Comparison of ENCODE assay signal across 23 mouse cellular contexts in the genomic region with DNA sequence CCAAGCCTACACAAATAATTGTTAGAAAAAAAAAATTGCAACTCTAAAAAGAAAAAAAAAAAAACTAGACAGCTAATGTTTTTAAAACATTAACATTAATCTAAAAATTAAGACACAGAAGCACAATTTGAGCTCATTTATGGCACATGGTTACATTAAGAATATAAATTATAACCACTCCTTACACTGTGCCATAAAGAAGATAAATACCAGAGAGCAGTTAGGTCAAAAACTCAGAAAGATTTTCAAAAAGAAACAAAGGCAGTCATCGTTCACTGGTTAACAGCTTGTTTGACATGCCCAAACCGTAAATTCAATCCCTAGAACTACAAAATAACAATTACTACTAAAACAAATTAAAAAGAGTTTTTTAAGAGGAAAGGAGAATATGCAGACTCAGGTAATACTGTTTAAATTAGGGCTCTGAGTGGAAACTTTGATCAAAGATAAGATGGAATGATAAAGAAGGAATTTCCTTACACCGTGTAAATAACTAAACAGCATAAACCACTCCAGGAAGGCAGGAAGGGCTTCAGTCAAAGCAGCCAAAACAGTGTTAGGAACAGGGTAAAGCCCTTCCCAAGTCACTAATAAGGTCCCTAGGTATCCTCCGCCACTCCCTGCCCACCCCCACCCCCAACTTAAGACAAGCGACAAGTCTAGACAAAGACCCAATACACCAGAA.
"Had no signal": no experiment of that assay in that cellular context is flagged by ENCODE, and none has a peak within 500 bp of the region (broad histone marks: within the 10 kb centered on the region; RNA-seq: fewer than 3 reads in every experiment).

No protein-coding gene starts in this region.

- H3K9ac ChIP-seq: forebrain, postnatal 0 days; heart, embryonic 13.5 days; heart, embryonic 15.5 days; hindbrain, embryonic 13.5 days; hindbrain, embryonic 15.5 days; limb, embryonic 13.5 days; limb, embryonic 15.5 days; liver, embryonic 12.5 days; liver, embryonic 14.5 days had no signal

- H3K9me3 ChIP-seq: heart, embryonic 13.5 days; heart, embryonic 15.5 days; hindbrain, embryonic 13.5 days; hindbrain, embryonic 15.5 days; limb, embryonic 13.5 days; limb, embryonic 15.5 days had no signal

- H3K27me3 ChIP-seq: heart, embryonic 13.5 days; heart, embryonic 15.5 days; hindbrain, embryonic 13.5 days; hindbrain, embryonic 15.5 days; limb, embryonic 13.5 days; limb, embryonic 15.5 days; liver, embryonic 12.5 days had no signal

- H3K4me1 ChIP-seq: hindbrain, embryonic 13.5 days; liver, embryonic 12.5 days had no signal

- DNase-seq: forebrain, postnatal 0 days; gastrocnemius, postnatal 14 days; gastrocnemius, postnatal 36 days; heart, adult 2 months; heart, postnatal 14 days; heart, postnatal 36 days; kidney, adult 11 months; kidney, adult 9 months; kidney, postnatal 25 days; layer of hippocampus, adult 9-11 months; layer of hippocampus, postnatal 36 days had no signal

- H3K36me3 ChIP-seq: heart, embryonic 15.5 days; hindbrain, embryonic 13.5 days; hindbrain, embryonic 15.5 days; limb, embryonic 13.5 days; limb, embryonic 15.5 days; liver, embryonic 12.5 days had no signal

- H3K4me3 ChIP-seq: heart, adult 2 months; heart, embryonic 13.5 days; heart, embryonic 15.5 days; hindbrain, embryonic 13.5 days; hindbrain, embryonic 15.5 days; left cerebral cortex, adult 2 months; limb, embryonic 13.5 days; limb, embryonic 15.5 days; liver, embryonic 12.5 days had no signal

- H3K27ac ChIP-seq: heart, adult 2 months; heart, embryonic 15.5 days; hindbrain, embryonic 13.5 days; hindbrain, embryonic 15.5 days; hindbrain, postnatal 0 days; left cerebral cortex, adult 2 months; limb, embryonic 13.5 days; limb, embryonic 15.5 days; liver, embryonic 12.5 days; liver, embryonic 14.5 days had no signal

- ATAC-seq: forebrain, postnatal 0 days; hindbrain, postnatal 0 days; intestine, embryonic 16.5 days; liver, embryonic 12.5 days had no signal

- H3K4me2 ChIP-seq: heart, embryonic 11.5 days; heart, embryonic 13.5 days; heart, embryonic 15.5 days; hindbrain, embryonic 13.5 days; hindbrain, embryonic 15.5 days; limb, embryonic 13.5 days; limb, embryonic 15.5 days; liver, embryonic 12.5 days had no signal
